Mouse (Mus musculus): ENCODE results near the gene Hoxd12.

Gene Hoxd12

GRCm38 (mm10) chr2:74695813-74696430 is 21.1 kb downstream of the Hoxd12 start:
- no peak for DNase-seq (ENCODE audit: low spot score in 2 of 2)

- DNase-seq (ENCODE audit: low spot score in 2 of 2), result no peak
Observed at GRCm38 (mm10) chr2:74696442-74697335, 21.9 kb downstream of the Hoxd12 start.

- no peak for DNase-seq (ENCODE audit: low spot score in 2 of 2)
Observed at GRCm38 (mm10) chr2:74697567-74698121, 22.8 kb downstream of the Hoxd12 start, which contains the start of gene Hoxd9. Gene Hoxd9 (plus strand): TSS chr2:74697727.

GRCm38 (mm10) chr2:74698201-74699052 is 23.6 kb downstream of the Hoxd12 start:
- no peak for DNase-seq (ENCODE audit: low spot score in 2 of 2)

GRCm38 (mm10) chr2:74699053-74699430 is 24.2 kb downstream of the Hoxd12 start:
- no peak for DNase-seq (ENCODE audit: low spot score in 2 of 2)

- DNase-seq (ENCODE audit: low spot score in 2 of 2), result no peak
Observed at GRCm38 (mm10) chr2:74699664-74700545, 25.1 kb downstream of the Hoxd12 start.

GRCm38 (mm10) chr2:74700546-74701112 is 25.8 kb downstream of the Hoxd12 start:
- DNase-seq (ENCODE audit: low spot score in 2 of 2), result no peak

GRCm38 (mm10) chr2:74701949-74702819 is 27.4 kb downstream of the Hoxd12 start:
- peak in 1 of 2 experiments; percentile 40 for DNase-seq (ENCODE audit: low spot score in 2 of 2)

GRCm38 (mm10) chr2:74702820-74703219 is 28.0 kb downstream of the Hoxd12 start:
- no peak for DNase-seq (ENCODE audit: low spot score in 2 of 2)

GRCm38 (mm10) chr2:74703317-74703716 is 28.5 kb downstream of the Hoxd12 start:
- DNase-seq (ENCODE audit: low spot score in 2 of 2), result no peak

- DNase-seq (ENCODE audit: low spot score in 2 of 2), result no peak
Observed at GRCm38 (mm10) chr2:74703720-74704392, 29.0 kb downstream of the Hoxd12 start.

GRCm38 (mm10) chr2:74704393-74704998 is 29.7 kb downstream of the Hoxd12 start, which contains the start of gene Hoxd8:
Gene Hoxd8 (plus strand): TSS chr2:74704615.
- DNase-seq (ENCODE audit: low spot score in 2 of 2), result no peak

- no peak for DNase-seq (ENCODE audit: low spot score in 2 of 2)
Observed at GRCm38 (mm10) chr2:74704999-74705466, 30.2 kb downstream of the Hoxd12 start.

GRCm38 (mm10) chr2:74705467-74706089 is 30.8 kb downstream of the Hoxd12 start:
- DNase-seq (ENCODE audit: low spot score in 2 of 2), result no peak

- no peak for DNase-seq (ENCODE audit: low spot score in 2 of 2)
Observed at GRCm38 (mm10) chr2:74706393-74706960, 31.7 kb downstream of the Hoxd12 start.

- DNase-seq (ENCODE audit: low spot score in 2 of 2), result no peak
Observed at GRCm38 (mm10) chr2:74707599-74707998, 32.8 kb downstream of the Hoxd12 start.

GRCm38 (mm10) chr2:74708676-74709075 is 33.9 kb downstream of the Hoxd12 start:
- DNase-seq (ENCODE audit: low spot score in 2 of 2), result no peak
